Mouse (Mus musculus) kidney, postnatal 36 days (tissue): ENCODE data around the gene Tmem74b.

Experiments used
- DNase-seq, 2 experiments: peaks; one replicate each; pipeline ENCODE4 v3.0.0; 2021 to 2022; ENCODE audit warnings: mixed read lengths in 2 of 2

The Tmem74b gene

DNA sequence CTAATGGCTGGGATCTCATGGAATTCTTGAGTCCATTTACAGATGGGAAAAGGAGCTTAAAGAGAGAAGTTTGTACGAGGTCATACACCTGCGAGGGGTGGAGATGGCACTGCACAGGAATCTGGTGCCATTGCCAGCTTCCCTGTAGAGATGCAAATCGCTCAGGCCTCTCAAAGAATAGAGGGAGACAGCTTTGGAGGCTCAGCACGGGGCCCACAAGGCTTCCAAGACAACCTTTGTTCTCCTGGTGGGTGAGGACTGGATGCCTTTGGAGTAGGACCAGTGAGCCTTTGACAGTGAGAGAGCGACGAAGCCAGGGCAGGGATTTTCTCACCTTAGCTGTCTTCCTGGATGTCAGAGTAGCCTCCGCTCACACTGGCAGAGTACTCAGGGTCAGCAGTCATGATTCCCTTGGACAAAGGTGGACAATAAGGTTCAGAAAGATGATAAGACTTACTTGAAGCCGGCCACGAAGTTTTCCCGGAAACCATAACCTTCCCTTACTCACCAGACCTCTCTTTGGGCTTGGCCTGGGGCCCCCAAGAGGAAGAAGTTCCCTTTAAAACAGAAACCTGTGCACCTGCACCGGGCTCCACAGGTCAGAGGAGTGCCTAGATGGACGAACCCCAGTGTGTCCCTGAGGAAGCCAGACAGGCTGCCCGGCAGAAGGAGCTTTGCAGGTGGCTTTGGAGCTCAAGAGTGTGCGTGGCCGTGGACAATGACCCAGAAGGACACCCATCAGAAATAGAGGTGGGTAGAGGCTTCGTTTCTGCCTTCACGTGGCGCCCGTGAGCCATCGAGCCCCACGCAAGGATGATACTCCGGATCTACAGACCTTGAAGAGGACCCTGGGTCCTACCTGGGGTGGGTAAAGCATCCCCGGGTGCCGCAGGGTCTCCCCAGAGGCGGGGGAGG is at the start of gene Tmem74b:
Tmem74b (plus strand) TSS at position 778 of the 915 bp plus-strand sequence.
- DNase-seq = peak in 1 of 2 experiments; percentile 4

DNA sequence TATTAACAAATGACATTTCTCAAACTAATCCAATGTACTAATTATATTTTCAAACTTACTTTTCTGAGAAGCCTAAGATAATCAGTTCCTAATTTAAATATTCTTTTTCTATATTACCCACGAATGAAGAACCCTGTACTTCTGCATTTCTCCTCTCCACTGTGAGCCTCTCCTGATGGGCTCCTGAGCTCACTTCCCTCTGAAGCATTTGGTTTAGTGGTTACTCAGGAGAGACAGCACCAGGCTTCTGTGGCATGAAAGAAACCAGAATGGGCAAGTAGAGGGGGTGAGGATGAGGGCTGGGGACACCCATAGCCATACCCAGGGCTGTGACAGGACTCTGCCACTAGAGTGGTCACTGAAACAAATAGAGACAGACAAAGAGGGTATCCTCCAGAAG is 49.8 kb upstream of the Tmem74b start:
- no peak for DNase-seq

DNA sequence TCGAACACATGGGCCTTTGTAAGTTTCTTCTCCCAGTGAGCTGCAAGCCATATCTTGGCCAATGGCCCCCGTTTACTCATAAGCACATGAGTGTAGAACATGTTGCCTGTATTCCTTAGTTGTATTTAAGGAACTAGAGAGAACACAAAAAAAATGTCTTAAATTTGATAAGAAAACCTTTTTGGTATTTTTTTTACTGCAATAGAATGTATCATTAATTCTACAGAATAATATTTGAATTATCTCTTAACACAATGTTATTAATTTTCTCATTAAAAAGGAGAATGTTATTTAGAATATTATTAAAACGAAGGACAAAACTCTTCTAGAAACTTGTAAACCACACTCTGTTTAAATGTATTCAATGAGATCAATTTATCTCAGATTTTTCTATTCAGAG is 33.4 kb upstream of the Tmem74b start, which contains the start of gene Rad21l:
Rad21l (minus strand) TSS at position 101 of the 400 bp plus-strand sequence.
- no peak for DNase-seq

DNA sequence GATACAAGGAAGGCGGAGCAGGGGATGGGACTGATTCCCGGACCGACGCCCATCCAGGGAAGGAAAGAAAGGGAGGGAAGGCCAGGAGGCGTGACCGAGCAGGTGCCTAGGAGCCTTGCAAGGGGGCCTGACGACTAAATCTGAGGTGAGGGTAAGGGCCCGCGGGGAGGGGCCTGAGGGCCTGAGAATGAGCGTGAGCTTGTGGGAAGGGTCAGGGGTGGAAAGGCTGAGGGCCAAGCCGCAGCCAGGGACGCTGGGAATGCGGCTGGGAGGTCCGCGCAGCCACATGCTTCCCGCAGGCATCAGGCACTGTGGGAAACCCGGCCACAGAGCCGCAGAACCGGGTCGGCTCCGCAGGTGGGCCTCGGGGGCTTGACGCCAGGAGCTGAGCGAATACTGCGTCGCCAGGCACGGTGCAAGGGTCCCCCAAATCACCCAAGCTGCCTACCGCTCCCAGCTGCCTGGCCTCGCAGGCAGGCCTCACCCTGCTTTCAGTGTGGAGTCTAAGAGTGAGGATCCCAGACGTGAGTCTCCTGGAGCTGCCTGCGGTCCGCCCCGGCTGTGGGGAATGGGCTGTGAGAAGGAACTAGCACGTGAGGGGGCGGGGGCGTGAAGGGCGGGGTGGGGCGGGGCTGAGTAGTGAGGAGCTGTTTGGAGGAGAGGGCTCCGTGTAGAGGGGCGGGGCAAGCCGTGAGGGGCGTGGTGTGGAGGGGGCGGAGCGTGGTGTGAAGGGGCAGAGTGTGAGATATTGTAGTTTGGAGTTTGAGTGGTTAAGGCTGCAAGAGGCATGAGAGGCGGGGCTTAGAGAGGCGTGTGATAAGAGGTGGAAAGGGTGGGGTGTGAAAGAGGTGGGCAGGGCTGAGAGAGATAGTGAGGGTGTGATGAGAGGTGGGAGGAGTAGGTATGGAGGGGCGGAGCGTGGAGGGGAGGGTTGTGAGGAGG is 31.5 kb upstream of the Tmem74b start:
- no peak for DNase-seq

DNA sequence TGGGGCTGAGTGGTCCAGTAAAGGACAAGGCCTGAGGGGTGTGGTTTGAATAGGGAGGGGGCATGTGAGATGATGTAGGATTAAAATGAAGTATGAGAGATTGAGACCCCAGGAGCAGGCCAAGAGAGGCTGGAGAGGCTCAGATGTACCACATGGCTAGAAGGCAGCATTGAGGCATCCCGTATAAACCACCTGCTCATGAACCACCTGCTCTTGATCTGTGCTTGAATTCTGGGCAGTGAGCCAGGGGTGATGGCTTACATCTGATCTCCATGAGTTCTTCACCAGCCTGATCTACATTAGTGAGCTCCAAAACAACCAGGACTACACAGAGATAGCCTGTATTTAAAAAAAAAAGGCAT is 30.9 kb upstream of the Tmem74b start:
- no peak for DNase-seq

DNA sequence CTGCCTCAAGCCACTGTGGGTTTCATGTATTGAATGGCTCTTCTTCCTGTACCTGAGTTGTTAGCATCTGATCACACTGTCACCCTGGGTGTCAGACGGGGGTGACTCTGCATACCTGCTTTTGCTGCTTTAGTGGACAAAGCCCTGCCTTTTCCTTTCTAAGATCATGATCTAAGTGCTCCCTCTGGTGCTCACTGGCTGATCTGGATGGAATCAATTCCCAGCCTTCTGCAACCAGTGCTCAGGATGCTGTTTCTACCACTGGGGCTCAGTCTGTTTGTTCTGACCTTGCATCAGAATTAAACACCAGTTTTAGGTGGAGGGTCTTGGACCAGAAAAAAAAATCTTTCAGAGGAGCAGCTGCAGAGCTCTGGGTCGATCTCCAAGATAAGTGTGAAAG is 25.6 kb upstream of the Tmem74b start:
- DNase-seq = no peak

DNA sequence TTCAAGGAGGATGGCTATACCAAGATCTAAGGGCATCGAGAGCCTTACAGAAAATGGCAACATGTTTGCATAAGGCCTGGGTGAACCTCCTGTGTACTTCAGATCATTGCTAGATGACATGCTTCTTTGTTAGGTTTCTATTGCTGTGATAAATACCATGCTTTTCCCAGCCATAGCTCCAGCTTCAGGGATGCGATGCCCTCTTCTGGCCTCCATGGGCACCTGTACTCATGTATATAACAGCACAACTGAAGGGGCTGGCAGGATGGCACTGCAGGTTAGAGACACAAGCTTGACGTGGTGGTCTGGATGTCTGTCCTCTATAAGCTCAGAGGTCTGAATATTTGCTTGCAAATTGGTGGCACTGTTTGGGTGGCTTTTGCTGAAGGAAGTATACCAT is 19.5 kb upstream of the Tmem74b start:
- peak in 1 of 2 experiments; percentile 48 for DNase-seq

DNA sequence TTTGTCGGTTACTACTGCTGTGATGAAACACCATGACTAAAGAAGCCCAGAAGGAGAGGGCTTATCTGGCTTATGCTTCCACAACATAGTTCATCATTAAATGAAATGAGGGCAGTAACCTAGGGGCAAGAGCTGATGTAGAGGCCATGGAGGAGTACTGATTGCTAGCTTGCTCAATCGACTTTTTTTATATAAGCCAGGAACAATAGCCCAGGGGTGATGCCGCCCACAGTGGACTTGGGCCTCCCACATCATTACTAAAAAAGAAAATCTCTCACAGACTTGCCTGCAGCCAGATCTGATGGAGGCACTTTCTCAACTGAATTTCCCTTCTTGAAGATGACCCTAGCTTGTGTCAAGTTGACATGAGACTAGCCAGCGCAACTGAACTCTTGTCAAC is 18.8 kb upstream of the Tmem74b start:
- DNase-seq = no peak

DNA sequence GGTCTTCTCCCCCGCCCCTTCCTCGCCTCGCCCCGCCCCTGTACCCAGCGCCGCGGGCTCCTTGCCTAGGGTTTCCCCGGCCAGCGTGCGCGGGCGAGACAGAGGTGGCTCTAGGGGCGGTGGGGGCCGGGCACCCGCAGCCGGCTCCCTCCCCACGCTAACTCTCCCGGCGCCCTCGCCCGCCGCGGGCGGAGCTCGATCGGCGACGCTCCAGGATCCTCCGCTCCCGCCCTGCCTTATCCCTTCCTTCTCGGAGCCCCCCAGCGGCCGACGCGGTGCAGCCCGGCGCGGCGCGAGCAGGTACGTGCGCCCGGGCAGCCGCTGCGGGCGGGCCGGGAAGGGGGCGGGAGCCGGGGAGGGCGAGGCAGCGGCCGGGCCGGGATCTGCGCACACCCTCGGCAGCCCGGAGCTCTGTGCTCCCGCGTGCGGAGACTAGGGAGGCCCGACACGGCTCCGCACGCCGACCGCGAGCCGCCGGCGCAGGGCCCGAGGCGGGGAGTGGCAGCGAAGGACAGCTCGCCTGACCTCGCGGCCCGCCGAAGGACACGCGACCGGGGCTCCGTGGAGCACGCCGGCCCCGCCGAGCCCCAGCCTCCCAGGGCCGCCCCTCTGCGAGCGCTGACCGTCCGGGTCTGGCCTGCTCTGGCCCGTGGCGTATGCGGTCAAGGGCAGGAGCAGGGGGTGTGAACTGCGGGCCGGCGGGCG is 490 bp downstream of the Tmem74b start:
- DNase-seq = peak; percentile 14 to 68

DNA sequence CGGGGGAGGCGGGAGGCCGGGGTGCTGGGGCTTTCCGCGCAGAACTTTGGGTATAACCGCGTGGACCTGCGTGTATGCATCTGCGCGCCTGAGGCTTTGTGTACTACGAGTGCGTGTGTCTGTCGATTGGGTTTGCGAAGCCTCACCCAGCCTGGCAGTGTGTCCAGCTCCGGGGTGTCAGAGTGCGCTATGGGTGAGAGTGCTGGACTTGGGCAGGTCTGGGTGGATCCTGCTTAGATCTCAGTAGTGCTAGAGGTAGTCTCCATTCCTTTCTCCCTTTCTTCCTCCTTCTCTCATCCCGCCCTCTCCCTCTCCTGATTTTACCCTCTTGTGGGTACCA is 1.0 kb downstream of the Tmem74b start:
- DNase-seq = no peak

DNA sequence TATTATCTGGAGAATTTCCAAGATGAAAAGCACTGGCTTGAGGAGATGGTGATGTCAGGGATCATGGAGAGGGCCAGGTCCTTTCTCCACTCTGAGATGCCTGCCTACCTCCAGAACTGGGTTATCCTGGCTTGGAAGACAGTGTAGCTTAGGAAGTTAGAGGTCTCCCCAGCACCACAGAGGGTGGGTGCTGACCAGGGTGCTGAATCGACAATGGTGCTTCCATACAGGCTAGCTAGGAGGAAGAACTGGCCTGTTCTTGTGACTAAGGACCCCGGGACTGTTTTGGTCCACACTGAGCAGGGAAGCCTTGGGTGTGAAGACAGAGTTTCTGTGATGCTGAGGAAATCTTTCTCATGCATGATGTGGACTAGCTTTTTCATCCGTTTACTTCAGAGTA is 10.8 kb downstream of the Tmem74b start:
- peak in 1 of 2 experiments; percentile 58 for DNase-seq

DNA sequence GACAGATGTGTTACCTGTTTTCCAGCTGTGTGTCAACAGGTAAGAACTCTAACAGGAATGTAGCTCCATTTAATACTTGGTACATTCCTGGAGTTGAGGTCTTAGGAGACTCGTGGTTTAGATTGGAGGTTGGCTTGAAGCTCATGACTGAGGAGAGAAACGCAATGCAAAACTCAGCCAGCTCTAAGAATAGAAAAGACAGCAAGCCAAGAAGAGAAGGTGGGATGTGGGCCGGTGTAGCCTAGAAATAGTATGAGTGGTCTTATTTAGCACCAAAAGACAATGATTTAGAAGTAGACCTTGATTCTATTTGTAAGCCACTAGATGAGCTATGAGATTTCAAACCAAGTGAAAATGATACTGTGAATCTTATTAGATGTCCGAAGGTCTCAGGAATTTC is 13.7 kb downstream of the Tmem74b start:
- no peak for DNase-seq

DNA sequence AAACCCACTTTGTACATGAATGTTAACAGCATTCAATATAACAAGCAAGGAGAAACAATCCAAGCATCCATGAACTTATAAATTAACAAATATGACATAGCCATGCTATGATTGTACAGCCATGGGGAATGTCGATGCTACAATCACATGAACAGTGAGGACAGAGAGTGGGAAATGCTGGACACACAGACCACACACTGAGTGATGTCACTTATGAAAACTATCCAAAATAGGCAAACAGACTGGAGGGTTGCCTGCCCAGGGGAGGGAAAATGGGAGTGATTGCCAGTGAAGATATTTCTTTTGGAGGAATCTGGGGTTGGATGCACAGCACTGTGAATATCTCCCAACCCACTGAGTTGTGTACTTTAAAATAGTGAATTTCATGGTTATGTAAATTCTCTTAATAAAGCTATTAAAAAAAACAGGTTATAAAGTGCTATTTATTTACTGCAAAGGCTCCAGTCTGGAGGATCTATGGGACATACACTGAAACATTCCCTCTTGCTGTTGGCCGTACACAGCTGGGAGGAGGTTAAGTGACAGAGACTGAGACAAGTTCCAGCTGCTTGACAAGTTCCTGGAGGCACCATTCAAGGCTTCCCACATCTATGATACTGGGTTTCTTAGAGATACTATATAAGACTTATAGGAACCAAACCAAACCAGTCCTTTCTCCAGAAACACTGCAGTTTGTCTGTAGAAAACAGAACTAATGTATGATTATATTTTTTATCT is 14.7 kb downstream of the Tmem74b start:
- DNase-seq = no peak

DNA sequence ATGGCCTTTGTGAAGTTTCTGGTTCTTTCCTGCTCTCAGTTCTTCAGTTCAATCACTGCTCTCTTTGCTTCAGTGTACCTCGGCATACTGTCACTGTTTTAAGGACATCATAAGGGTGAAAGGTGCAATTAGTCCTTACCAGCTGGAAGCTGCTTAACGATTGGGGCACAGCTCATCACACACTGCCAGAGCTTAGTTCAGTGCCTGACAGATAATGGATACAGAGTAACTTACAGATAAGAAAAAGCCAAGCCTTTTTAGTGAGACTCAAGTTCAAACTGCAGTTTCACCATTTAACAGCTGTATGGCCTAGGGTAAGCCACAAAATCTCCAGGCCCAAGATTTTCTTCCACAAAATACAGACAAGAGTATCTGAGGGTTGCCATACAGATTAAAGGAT is 22.3 kb downstream of the Tmem74b start:
- no peak for DNase-seq

DNA sequence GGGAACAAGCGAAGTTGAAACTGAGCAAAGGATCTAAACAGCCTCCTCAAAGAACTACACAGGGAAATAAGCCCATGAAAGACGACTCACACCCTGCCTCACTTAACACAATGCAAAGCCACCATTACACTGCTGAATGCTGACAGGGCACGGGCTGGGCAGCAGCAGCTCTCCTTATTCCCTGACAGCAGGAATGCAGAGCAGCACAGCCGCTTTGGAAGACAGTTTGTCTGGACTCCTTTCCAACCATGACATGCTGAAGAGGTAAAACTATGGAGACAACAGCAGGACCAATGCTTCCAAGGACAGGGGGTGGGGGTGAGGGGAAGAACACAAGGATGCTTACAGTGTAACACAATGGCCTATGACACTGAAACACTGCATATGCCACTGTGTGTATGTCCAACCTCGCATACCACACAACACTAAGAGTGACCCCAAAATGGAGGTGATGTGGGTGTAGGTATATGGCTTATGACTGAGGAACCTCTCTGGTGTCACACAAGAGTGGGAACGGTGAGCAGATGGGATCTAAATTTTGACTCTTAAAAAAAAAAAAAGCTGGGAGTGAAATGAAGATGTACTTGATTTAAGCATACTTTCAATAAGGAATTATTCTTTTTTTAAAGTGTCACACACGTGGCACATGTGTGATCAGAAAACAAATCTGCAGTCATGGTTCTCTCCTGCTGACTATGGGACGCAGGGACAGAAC is 31.5 kb downstream of the Tmem74b start:
- DNase-seq = no peak

DNA sequence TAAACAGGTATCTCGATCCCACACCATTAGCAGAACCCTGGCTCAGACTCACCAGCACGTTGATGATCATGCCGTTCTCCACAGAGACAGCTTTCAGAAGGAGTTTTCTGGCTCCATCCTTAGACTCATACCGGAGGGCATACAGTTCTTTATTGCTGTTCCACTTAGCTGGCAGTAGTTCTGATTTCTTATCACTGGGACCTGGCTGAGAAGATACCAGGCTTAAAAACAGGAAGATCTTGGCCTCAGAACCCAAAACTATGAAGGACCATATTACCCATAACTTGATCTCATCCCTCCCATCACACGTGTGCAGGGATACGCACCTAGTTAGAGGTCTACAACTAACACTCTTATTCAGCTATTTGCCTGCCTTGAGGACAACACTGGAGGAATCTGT is 33.6 kb downstream of the Tmem74b start:
- DNase-seq = no peak

DNA sequence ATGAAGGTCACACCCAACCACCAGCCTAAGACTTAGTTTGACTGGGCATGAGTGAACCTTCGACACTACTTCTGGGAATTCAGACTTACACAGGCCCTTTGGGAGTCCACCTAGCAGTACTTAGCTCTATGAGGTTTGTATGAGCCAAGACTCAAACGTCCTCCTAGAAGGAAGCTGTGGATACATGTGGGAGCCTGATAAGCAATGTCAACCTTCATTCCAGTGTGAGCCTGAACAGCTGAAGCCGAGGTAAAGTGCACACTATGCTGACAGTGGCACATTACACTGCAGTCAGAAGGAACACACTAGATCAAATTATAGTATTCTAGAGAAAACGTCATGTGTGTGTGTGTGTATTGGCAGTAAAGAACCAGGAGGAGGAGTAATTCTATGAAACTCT is 36.7 kb downstream of the Tmem74b start:
- DNase-seq = no peak

DNA sequence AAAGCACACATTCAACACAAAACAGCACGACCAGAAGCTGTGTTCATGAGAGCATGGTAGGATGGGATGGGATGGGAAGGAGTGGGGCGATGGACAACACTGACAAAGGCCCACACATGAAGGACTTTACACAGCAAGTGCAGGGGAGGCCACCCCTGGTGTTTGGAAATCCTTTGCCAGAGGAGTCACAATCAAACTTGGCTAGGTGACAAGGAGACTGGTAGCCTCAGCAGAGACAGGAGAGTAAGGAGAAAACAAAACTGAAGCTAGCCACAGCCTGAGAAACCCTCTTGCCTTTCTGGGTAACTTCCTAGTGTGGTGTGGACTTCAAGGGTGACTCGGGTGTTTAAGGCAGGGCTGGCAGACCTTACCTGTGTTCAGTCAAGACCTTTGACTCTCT is 37.3 kb downstream of the Tmem74b start:
- DNase-seq = no peak

DNA sequence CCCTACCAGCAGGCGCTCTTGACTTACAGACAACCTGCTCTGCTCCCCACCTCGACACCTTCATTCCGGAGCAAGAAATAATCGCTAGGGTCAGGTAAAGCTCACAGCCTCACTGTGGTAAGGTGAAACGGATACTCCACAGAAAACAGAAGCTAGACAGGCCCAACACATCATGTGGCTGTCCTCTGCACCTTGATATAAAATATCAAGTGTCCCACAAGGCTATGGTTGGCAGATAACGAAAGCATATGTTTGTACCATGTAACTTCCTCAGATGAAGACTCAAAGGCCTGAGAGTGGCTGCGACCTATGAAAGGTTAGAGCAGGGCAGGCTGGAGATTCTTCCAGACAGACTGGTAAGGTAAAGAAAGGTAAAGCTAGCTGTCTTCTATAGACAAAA is 37.7 kb downstream of the Tmem74b start:
- no peak for DNase-seq

DNA sequence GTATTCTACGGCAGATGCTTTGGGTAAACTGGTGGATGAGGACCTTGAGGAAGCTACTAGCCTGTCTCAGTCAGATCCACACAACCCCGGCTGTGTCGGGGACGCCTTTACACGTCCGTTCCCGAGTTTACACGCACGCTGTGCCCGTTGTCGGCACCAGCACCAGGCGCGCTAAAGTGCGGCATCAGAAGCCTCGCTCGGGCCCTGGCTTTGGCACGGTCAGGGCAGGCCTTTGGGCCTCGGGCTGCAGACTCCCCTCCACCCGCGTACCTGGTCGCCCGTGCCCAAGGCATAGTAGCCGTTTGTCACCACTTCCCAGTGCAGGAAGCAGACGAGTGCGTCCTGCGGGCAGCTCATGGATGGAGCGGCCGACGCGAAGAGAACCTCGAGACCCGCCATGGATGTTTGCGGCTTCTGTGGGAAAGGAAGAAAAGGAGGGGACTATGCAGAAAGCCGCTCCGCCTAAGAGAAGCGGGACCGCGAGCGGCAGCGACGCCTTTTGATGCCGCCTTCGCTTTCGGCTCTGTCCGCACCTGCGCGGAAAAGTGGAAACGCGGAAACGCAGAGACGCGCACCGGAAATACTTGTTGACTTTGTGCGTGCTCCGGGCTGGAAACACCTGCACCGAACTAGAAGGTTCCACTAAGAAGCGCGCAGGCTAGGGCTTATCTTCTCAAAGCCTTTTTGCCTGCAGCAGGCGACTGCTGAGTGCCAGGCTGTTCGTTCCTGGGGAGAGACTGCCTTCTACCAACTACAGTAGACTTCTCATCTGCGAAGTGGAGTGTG is 39.1 kb downstream of the Tmem74b start:
- DNase-seq = peak; percentile 88 to 93

DNA sequence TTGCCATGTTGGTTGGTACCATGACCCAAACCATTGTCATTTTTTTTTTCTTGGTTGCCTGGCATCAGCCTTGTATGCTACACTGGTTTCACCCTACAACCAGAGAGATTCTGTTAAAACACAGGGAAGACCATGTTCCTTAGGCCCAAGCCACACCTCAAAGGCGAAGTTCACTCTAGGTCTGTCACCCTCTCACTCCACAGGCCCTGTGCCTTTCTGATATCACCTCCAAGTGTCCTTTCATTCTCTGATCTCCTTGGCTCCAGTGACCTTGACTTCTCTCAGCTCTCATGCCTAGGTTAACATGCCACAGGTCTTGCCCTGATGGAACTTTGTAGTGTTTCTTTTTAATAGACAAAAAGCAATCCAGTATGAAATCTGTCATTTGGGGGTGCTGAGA is 40.3 kb downstream of the Tmem74b start:
- DNase-seq = no peak
